Mouse (Mus musculus): ENCODE measurements at regions not wholly inside any gene's neighbourhood (a gene's known extent, or its start where the extent isn't known, plus 50 kb on each side); places are given as distances from the start of the nearest gene placed in this dataset.

- WGBS: 99% methylated on average over 2 of the region's 2 CpGs
- Histone ChIP-seq H3K4me2 (replicated peaks) (no peak overlapping the region), H3K9me3 (no peaks in the 10 kb centered on the region), H3K27me3 (no peaks in the 10 kb centered on the region), H3K27ac (replicated peaks) (no peak overlapping the region), H3K4me1 (no peaks in the 10 kb centered on the region), H3K36me3 (no peaks in the 10 kb centered on the region), H3K4me3 (no peak overlapping the region), H3K9ac (replicated peaks) (no peak overlapping the region)
- ATAC-seq (replicated peaks): no peak
Observed at GRCm38 (mm10) chr2:48138051-48138611, 675.8 kb upstream of the Acvr2a start.

GRCm38 (mm10) chr2:48141281-48141680 lies 672.6 kb upstream of the Acvr2a start:
- no peaks in the 10 kb centered on the region for H3K27me3 ChIP-seq
- H3K4me3 ChIP-seq: no peak overlapping the region
- H3K27ac ChIP-seq (replicated peaks): no peak overlapping the region
- H3K4me1 ChIP-seq: no peaks in the 10 kb centered on the region
- no peak overlapping the region for H3K9ac ChIP-seq (replicated peaks)
- H3K9me3 ChIP-seq: no peaks in the 10 kb centered on the region
- no peak overlapping the region for H3K4me2 ChIP-seq (replicated peaks)
- ATAC-seq (replicated peaks): no peak
- no peaks in the 10 kb centered on the region for H3K36me3 ChIP-seq
- 96% methylated on average over 2 of the region's 2 CpGs for WGBS

- no peak for ATAC-seq (replicated peaks)
- no peak overlapping the region for H3K4me3 ChIP-seq
- H3K4me1 ChIP-seq: no peaks in the 10 kb centered on the region
- no peak overlapping the region for H3K27ac ChIP-seq (replicated peaks)
- H3K4me2 ChIP-seq (replicated peaks): no peak overlapping the region
- H3K9me3 ChIP-seq: no peaks in the 10 kb centered on the region
- no peak overlapping the region for H3K9ac ChIP-seq (replicated peaks)
- WGBS: 84% methylated on average over 3 of the region's 3 CpGs
- H3K27me3 ChIP-seq: no peaks in the 10 kb centered on the region
- H3K36me3 ChIP-seq: no peaks in the 10 kb centered on the region
Observed at GRCm38 (mm10) chr2:48154706-48155105, 659.2 kb upstream of the Acvr2a start.

GRCm38 (mm10) chr2:48172626-48173025 lies 641.3 kb upstream of the Acvr2a start:
- Histone ChIP-seq H3K36me3 (no peaks in the 10 kb centered on the region), H3K4me2 (replicated peaks) (no peak overlapping the region), H3K27me3 (no peaks in the 10 kb centered on the region), H3K4me3 (no peak overlapping the region), H3K4me1 (no peaks in the 10 kb centered on the region), H3K9ac (replicated peaks) (no peak overlapping the region), H3K9me3 (no peaks in the 10 kb centered on the region), H3K27ac (replicated peaks) (no peak overlapping the region)
- WGBS: 78% methylated on average over 1 of the region's 1 CpGs
- ATAC-seq (replicated peaks): no peak

- H3K36me3 ChIP-seq: no peaks in the 10 kb centered on the region
- H3K9me3 ChIP-seq: no peaks in the 10 kb centered on the region
- H3K4me2 ChIP-seq (replicated peaks): no peak overlapping the region
- no peaks in the 10 kb centered on the region for H3K27me3 ChIP-seq
- H3K27ac ChIP-seq (replicated peaks): no peak overlapping the region
- 68% methylated on average over 1 of the region's 1 CpGs for WGBS
- peaks cover 14% of the 10 kb centered on the region for H3K4me1 ChIP-seq
- peak; percentile 51; the same call in 1 of the 2 replicates for ATAC-seq (replicated peaks)
- no peak overlapping the region for H3K4me3 ChIP-seq
- no peak overlapping the region for H3K9ac ChIP-seq (replicated peaks)
Observed at GRCm38 (mm10) chr2:48186161-48186560, 627.7 kb upstream of the Acvr2a start.

- Histone ChIP-seq H3K4me3 (no peak overlapping the region), H3K27ac (replicated peaks) (no peak overlapping the region), H3K36me3 (no peaks in the 10 kb centered on the region), H3K9ac (replicated peaks) (no peak overlapping the region), H3K9me3 (no peaks in the 10 kb centered on the region), H3K4me1 (peaks cover 14% of the 10 kb centered on the region), H3K27me3 (no peaks in the 10 kb centered on the region), H3K4me2 (replicated peaks) (no peak overlapping the region)
- peak; percentile 90 for ATAC-seq (replicated peaks)
- WGBS: 24% methylated on average over 2 of the region's 2 CpGs
Observed at GRCm38 (mm10) chr2:48186609-48187008, 627.3 kb upstream of the Acvr2a start.

- Histone ChIP-seq H3K4me3 (no peak overlapping the region), H3K4me1 (no peaks in the 10 kb centered on the region), H3K27me3 (no peaks in the 10 kb centered on the region), H3K4me2 (replicated peaks) (no peak overlapping the region), H3K27ac (replicated peaks) (no peak overlapping the region), H3K9ac (replicated peaks) (no peak overlapping the region), H3K9me3 (no peaks in the 10 kb centered on the region), H3K36me3 (no peaks in the 10 kb centered on the region)
- no peak for ATAC-seq (replicated peaks)
- WGBS: 83% methylated on average over 1 of the region's 1 CpGs
Observed at GRCm38 (mm10) chr2:48211804-48212203, 602.1 kb upstream of the Acvr2a start.

- H3K9me3 ChIP-seq: no peaks in the 10 kb centered on the region
- H3K4me3 ChIP-seq: no peak overlapping the region
- WGBS: 80% methylated on average over 3 of the region's 3 CpGs
- no peak overlapping the region for H3K9ac ChIP-seq (replicated peaks)
- H3K27me3 ChIP-seq: no peaks in the 10 kb centered on the region
- no peak for ATAC-seq (replicated peaks)
- no peaks in the 10 kb centered on the region for H3K36me3 ChIP-seq
- H3K27ac ChIP-seq (replicated peaks): no peak overlapping the region
- no peaks in the 10 kb centered on the region for H3K4me1 ChIP-seq
- H3K4me2 ChIP-seq (replicated peaks): no peak overlapping the region
Observed at GRCm38 (mm10) chr2:48220771-48221170, 593.1 kb upstream of the Acvr2a start.

GRCm38 (mm10) chr2:48223084-48223799 lies 590.7 kb upstream of the Acvr2a start:
- Histone ChIP-seq H3K9ac (replicated peaks) (no peak overlapping the region), H3K27me3 (no peaks in the 10 kb centered on the region), H3K4me1 (no peaks in the 10 kb centered on the region), H3K27ac (replicated peaks) (no peak overlapping the region), H3K36me3 (no peaks in the 10 kb centered on the region), H3K9me3 (no peaks in the 10 kb centered on the region), H3K4me2 (replicated peaks) (no peak overlapping the region), H3K4me3 (no peak overlapping the region)
- ATAC-seq (replicated peaks): no peak
- 75% methylated on average over 2 of the region's 2 CpGs for WGBS

GRCm38 (mm10) chr2:48250174-48250573 lies 563.7 kb upstream of the Acvr2a start:
- Histone ChIP-seq H3K4me1 (no peaks in the 10 kb centered on the region), H3K4me3 (no peak overlapping the region), H3K4me2 (replicated peaks) (no peak overlapping the region), H3K27me3 (no peaks in the 10 kb centered on the region), H3K9me3 (no peaks in the 10 kb centered on the region), H3K27ac (replicated peaks) (no peak overlapping the region), H3K36me3 (no peaks in the 10 kb centered on the region), H3K9ac (replicated peaks) (no peak overlapping the region)
- peak; percentile 32; the same call in 1 of the 2 replicates for ATAC-seq (replicated peaks)
- 55% methylated on average over 4 of the region's 4 CpGs for WGBS

GRCm38 (mm10) chr2:48260299-48260698 lies 553.6 kb upstream of the Acvr2a start:
- no peak for ATAC-seq (replicated peaks)
- no peaks in the 10 kb centered on the region for H3K9me3 ChIP-seq
- WGBS: 74% methylated on average over 2 of the region's 2 CpGs

More at GRCm38 (mm10) chr2:48260299-48260698, 553.6 kb upstream of the Acvr2a start:
- Histone ChIP-seq H3K4me1 (no peaks in the 10 kb centered on the region), H3K9ac (replicated peaks) (no peak overlapping the region), H3K36me3 (no peaks in the 10 kb centered on the region), H3K27ac (replicated peaks) (no peak overlapping the region), H3K4me2 (replicated peaks) (no peak overlapping the region), H3K27me3 (no peaks in the 10 kb centered on the region), H3K4me3 (no peak overlapping the region)

Measured in forebrain, embryonic 15.5 days (tissue).